Mouse (Mus musculus) spleen, adult 2 months (tissue): ENCODE data around the gene Ntrk3.

ENCODE experiments used
- CTCF ChIP-seq: fragments of 200-500 bp; IDR thresholded peaks from 2 replicates; pipeline ENCODE4 v1.5.1; 2011; ENCODE audit warnings: mild to moderate bottlenecking, inconsistent platforms; ENCODE audit not compliant: insufficient read depth, insufficient read length, insufficient replicate concordance; ENCODE audit errors: extremely low read depth
- POLR2A ChIP-seq: fragments of 200-500 bp; IDR thresholded peaks from 2 replicates; pipeline ENCODE4 v1.6.1; 2011; ENCODE audit warnings: low read depth, low read length, inconsistent platforms

DNA sequence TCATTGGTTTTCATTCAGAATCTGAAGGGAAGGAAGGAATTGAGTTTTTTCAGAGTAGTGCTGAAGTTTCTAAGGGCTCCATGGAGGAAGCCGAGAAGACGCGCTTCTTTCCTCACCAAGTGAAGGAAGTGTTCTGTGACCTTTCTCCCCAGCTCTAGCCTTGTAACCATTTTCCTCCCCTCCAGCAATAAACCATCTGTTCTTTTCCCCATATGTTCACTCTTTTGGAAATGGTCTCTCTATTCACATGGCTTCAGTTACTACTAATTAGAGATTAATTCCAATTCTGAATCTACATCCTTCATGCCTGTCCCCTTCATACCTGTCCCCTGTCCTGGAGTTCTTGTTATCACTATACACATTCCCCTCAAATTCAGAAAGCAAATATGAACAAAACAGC lies 209.8 kb downstream of the Ntrk3 start:
- TF ChIP-seq POLR2A, result no peak
- no peak for TF ChIP-seq CTCF
